Mouse (Mus musculus): ENCODE data around the gene Tyr. TPM values are rescaled to one million over a fixed set of nuclear protein-coding genes. Genes with fewer than 3 reads are reported as not detected.

Tyr gene
- polyA plus RNA-seq (2015; fragmentation: Nextera tagmentation; extraction: Ambion mirVana): 0.05 TPM in 2 replicates

GRCm38 (mm10) chr7:87493412-87493811, at the start of gene Tyr:
Gene Tyr (minus strand): TSS chr7:87493512.

Other genes with a start within 250 kb of the Tyr start
- 1.2 and 1.3 TPM in 2 replicates for gene Nox4, start 247.4 kb downstream of the Tyr start, polyA plus RNA-seq (2015; fragmentation: Nextera tagmentation; extraction: Ambion mirVana)
- 86.0 and 99.4 TPM in 2 replicates for gene Grm5, start 90.7 kb upstream of the Tyr start, polyA plus RNA-seq (2015; fragmentation: Nextera tagmentation; extraction: Ambion mirVana)